Mouse (Mus musculus): Measurements from ENCODE around the gene Utrn.

The Utrn gene

DNA sequence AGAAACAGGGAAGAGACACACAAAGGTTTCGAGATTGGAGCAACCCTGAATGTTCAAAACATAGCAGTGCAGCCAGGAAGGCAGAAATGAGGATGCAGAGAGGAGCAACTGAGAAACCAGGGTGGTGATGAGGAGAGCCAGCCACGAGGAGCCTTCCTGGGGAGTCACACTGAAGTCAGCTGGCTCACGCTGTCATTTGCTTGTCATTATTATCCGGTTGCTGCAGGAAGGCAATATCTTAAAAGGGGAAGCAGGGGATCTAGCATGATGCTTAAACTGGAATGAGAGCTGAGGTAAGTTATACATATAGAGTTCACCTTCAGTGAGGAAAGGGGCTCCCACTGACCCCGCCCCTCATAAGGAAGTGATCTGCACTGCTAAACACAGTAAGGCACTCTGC is 368.7 kb downstream of the Utrn start:
- DNase-seq: no peak

DNA sequence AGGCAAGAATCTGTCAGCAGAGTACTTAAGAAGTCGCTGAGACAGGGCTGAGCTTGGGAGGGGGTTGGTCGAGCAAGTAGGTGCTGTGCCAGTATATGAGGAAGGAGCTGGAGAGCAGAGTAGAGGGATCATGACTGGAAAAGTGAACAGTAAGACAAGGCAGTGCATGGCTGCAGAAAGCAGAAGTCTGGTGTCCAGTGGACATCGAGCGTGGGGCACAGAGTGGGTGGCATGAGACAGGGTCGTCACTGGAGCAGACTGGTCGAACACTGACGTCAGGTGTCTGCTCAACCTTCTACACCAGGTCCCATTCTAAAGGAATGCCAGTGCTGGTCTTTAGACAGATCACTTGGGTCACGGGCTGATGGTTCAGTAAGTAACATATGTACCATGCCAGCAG is 371.6 kb downstream of the Utrn start:
- DNase-seq: no peak

DNA sequence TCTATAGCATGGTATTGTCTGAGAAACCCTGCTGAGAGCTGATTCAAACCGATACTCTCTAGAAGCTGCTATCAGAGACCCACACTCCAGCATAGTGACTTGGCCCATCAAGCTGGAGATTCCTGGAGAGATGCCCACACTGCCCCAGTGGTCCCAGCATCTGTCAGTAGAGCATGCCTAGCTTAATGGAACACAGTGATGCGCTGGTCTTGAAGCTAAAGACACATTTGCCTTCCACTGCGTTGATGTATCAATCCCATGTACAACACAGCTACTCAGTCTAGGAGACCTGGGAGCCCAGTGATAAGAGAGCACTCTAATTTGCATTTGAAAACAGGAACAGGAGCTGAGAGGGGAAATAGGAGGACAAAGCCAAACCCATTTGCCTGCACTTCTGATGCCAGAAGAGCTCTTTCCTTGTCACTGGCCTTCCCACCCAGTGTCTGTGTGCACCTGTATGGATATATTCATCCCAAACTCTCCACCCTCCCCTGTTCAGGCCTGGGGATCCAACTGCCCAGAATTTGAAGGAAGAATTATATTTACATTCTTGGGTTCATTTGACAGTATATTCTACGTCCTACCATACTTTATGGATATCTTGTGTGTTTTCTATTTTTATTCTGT is 379.5 kb downstream of the Utrn start:
- no peak for DNase-seq

DNA sequence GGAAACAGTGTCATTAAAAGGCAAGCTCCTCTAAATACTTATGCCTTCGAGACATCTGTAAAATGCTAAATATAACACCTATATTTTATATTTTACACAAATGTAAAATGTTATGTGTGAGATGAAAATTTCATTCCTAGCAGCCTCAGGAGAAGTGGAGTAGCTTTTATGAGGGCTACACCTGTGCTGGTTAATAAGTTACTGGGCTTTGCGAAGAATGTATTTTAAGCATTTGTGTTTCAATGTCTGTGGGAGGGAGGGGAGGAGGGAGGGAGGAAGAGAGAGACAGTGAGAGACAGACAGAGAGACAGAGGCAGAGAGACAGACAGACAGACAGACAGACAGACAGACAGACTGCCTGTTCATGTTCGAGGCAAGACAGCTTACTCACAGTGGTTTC is 380.6 kb downstream of the Utrn start:
- no peak for DNase-seq

DNA sequence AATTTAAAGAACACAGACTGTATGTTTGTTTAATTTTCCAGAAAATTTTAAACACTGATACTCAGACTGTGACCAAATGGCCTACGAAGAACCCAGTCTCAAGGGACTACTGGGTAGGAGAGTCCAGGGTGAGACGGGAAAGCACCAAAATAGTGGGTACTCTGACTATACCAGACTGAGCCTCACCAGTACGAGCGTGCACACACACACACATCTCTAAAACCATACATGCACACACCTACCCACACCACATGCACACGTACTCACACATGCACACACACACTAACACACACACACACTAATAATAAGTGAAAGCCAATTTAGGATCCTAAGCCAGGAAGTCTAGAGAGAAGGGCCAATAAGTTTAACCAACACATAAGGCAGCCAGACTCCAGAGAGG is 381.0 kb downstream of the Utrn start:
- no peak for DNase-seq

DNA sequence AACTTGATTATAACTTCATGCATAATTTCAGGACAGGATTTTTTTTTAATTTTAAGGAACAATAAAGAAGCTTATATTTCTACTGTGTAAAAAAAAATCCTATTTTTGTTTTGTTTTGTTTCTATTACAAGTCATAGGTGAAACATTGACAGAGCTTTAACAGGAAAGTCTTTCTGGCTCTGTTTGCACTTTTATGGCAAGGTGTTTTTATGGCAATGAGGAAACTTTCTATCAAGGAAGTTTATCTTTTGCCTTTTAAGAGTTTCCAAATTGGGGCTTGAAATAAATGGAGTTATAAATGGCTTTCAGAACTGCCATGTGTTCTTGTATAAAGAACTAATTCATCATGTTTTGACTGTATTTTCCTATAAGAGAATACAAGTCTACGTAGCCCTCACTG is 385.7 kb downstream of the Utrn start:
- DNase-seq: no peak

DNA sequence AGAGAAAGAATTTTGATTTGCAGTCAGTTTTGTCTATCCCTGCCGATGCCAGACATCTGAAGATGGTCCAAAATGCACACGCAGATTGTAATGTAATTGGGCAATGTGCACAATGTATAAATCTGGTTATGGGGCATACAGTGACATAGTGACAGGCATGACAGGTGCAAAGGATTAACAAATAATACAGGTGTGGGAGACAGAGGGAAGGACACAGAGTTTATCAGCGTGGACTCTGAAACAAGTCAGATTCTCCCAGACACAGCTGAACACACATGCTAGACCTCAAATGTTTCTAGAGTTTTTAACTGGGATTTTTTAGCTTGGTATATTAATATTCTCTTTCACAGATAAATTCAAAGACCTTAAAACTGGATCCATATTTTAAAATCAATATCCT is 386.2 kb downstream of the Utrn start:
- DNase-seq: no peak

DNA sequence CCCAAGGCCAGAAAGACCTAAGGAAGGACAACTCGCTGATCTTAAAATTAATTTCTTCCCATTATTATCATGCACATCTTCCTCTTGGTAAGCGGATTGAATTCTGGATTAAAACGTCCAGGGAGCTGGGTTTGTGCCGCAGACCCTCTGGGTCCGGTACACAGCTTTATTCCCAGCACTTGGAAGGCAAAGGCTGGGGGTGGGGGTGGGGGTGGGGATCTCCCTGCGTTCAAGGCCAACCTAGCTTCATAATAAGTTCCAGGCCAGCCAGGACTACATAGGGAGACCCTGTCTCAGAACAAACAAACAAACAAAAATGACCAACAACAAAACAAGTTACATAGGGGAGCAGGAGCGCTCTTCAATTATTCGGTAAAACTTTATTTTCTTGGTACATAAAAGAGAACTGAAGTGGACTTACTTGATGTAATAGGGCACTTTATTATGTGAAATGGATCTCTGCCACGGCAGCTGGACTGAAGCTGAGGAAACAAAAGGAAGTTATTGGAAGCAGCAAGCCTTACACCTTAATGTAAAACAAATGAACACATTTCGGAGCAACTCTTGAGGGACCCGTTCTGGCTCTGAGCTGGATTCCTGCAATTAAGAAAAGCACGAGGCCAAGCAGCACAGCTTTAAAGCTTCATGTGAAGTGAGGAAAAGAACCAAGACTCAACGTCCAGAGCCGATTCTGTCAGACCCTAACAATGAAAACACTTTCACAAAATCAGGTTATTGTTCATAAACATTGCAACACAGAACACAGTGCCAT is 394.1 kb downstream of the Utrn start:
- no peak for DNase-seq

DNA sequence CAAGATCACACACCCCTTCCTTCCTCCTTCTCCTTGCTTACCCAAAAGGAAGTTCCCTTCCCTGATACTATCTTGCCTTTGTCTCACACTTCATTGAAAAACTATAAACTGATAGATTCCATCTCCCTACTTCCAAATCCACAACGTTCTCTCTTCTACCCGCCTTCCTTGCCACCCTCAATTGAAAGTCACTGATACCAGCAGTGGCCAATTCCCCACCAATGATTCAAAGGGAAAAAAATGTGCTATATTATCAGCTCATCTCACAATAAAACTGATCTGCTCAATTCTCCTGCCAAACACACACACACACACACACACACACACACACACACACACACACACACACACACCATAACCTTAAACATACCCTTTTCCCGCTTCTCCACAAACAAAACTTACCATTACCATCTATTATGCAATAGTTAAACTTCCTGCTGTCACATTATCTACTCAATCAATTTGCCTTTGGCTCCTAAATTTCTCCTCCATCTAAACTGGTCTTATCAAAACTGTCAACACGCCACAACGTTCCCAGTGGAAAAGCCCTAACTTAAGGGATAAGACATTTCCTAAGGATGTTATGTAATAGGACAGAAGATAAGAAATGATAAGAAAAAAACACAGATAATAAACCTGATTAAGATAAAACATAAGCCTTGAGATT is 399.6 kb downstream of the Utrn start:
- no peak for DNase-seq

DNA sequence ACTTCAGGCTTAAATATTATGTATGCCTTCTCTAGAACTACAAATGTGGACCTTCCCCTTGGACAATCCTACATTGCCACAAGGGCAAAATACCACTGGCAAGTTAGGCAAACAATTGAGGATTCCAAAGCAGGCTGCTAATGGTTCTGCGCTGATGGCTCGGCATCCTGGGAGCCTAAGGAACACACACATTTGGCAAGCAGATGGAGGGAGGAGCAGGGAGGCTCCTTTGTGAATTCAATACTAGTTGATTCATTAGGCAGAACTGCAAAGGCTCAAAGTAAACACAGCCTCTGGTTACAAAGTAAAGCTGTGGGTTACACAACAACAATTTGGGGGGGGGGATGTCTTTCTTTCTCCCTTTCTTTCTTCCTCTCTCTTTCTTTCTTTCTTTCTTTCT is 401.6 kb downstream of the Utrn start:
- DNase-seq: no peak

DNA sequence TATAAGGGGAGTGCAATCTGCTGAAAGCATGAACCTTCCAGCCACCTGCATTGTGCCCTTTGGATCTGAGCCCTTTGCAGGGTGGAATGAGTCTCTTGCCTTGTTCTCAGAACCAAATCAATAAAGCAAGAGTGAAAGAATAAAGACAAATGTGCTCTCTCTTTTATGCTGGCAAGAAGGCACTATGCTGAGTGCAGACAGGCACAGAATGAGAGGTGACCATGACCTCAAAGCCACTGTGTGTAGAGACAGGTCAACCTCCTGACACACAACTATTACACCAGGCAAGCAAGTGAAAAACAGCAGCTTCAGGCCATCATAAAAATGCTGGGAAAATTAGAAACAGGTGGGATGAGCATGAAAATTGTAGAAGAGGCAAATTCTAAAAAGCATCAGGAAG is 408.2 kb downstream of the Utrn start:
- no peak for DNase-seq

DNA sequence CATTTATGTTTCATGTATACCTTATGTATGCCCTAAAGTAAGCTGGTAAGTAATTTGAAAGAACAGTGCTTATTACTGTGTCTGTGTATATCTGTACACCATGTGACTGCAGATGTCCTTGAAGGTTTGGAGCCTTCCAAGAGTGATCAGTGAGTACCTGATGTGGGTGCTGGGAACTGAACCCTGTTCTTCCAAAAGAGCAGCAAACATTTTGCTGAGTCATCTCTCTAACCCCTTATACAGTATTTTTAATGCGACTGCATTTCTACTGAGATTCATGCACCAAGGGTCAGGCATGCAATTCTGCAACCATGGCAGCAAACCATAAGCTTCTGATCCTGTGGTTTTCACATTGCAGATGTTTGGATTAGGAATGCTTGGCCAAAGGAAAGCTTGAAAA is 412.3 kb downstream of the Utrn start:
- DNase-seq: no peak

DNA sequence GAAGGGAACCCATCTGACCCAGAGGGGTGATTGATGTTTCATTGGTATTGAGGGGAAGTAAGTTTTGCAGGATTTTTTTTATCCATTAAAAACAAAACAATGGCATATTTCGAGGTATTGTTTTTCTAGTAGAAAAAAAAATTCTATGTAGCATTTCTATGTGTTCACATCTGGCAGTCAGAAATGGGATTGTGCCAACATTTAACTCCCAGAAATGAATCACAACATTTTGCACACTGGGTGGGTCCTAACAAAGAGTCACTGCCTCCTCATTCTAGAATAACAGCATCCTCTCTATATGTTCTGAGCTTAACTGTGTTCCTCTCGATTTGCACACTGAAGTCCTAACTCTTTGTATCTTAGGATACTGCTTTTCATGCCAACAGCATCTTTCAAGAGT is 416.5 kb downstream of the Utrn start:
- DNase-seq: no peak

DNA sequence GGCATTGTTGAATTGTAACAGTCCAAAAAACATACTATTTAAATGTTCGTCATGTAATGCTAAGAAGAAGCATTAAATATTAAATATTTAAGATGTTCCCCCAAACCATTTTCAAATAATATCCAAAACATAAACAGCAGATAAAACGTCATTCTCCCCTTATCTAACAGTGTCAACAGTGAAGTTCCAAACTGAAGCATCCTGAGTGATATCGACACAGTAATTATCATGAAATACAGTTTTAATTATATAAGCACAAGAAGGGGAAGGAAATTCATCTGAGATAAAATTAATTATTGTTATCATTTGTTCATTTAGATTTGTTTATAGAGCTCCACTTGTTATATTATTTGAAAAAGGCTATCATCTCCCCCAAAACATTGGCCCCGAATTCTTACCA is 425.0 kb downstream of the Utrn start:
- no peak for DNase-seq

DNA sequence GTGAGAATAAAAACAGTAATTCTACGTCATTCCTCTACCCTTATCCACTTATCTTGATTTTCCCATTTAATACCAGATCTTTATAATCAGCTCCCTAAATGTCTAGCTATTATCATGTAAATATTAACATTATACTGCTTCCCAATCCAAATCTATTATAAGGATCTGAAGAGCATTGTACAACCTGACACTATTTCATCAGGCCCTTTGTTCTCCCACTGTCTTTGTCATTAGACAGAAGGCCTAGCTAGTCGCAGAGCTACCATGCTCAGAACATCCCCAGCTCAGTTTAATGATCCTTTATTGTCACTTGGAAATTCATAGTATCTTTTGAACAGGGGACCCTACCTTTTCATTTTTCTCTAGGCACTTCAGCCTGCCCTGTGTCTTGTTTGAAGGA is 436.0 kb downstream of the Utrn start:
- DNase-seq: no peak

DNA sequence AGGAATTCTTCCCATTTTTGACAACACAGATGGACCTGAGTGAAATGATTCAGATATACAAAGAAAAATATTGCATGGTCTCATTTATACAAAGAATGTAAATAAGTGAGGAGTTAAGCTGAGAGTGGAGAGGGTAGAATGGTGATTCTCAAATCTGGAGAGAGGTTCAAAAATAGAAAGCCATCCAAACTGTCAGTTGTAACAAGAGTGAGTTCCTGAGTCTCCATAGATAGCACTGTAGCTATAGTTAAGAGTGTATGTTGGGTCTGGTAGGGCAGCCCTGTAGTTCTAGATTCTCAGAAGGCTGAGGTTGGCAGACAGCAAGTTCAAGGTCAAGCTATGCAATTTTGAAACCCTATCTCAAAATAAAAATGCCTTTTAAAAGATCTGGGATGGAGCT is 438.8 kb downstream of the Utrn start:
- DNase-seq: no peak

DNA sequence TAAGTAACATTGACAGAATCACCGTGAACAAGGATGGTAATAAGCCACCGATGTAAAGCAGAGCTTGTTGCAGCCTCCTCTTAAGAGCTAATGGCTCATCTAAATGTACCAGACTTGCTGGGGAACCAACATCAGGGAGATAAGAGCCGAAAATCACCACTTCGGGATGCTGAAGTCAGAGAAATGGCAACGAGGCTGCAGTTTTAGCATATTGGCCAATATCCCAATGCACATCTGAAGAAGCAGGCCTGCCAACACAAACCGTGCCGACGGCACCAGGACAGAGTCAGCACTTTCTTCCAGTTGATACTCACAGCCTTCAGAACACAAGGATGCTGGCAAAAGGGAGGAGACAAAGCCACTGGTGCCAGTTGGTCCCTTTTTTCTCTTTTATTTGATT is 442.3 kb downstream of the Utrn start:
- no peak for DNase-seq

DNA sequence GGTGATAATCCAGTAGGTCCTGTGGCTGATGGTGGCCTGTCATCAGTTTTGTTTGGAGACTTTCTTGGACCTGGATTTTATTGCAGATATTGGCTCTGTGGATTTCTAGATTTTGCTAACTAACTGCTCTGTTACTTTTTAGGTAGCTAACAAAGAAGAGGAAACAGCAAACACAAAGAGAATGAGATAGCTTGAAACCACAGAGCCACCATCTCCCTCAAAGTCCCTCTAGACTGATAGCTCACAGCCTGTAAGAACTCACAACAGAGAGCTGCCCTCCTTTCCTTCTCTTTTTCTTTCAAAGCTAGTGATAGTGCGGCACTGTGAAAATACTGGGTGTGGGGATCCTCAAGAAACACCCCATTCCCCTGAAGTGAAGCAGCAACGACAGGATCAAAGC is 444.2 kb downstream of the Utrn start:
- no peak for DNase-seq

DNA sequence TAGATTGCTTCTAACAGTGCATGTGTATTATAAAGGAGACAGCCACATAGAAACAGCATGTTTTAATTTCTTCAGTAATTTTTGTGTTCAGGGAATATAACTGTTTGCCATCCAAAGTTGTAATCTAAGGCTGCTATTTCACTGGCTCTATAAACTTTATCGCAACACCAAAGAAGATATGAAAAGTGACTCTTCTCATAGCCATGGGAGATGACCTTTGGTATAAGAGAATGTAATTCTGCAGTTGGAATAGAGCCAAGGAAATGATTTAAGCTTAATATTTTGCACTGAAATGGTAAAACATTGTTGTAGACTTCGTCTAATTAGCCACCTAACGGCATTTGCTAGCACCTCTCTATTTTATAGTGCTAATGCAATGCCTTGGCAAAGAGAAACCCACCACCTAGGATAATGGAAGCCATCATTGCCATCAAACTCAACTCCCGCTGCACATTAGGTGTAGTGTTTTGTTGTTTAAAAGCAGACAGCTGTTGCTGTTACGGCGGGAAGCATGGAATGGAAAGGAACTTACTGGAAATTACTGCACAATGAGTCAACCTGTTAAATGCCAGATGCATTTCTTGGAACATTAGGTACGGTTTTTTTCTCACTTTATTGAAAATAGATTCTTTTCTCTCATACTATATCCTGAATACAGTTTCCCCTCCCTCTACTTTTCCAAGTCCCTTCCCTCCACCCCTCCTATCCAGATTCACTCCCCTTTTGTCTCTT is 445.0 kb downstream of the Utrn start:
- no peak for DNase-seq

DNA sequence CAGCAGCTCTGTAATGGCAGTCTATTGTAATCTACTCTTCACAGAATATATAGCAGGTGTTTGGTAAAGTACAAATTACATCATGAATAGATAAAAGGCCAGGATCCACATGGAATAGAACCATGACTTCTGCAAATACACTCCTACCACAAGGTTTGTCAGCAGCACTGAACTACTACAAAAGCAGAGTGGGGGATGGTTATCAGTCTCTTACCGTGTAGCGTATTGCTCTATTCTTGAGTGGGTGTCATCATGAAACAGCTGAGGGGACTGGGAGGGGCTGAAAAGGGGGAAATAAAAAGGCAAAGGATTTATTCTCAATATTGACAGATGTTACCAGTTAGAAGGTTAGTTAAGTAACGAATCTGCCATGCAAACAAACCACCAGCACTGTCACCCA is 454.2 kb downstream of the Utrn start:
- DNase-seq: no peak

DNA sequence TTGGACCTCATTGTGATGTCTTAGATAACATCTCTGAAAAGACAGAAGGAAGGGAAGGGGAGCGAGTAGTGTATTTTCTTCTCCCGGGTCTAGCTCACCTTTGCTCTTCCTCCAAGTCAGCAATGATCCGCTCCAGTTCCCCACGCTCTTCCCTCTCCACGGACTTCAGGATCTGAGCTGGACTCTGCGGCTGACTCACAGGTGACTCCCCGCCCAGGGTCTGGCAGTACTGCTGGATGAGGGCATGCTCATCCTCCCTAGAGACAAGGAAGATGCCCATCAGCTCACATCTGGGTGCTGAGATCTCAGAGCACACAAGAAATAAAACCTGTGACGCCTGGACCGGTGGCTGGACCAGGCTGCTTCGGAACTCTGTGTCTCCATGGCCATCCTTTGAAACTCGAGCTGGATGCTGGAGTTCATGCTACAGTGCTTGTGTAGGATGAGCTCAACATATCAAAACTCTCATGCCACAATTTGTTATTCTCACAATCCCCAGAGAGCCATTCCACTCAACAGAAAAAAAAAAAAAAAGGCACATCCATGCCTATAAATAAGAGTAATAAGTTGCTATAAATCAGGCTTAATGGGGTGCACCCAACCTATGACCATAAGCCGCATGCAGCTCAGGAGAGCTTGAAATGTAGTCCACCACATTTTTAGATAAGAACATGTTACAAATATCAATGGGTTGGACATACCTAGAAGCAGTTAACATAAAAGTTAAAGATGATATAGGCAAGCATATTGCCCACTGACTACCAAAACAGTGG is 462.6 kb downstream of the Utrn start:
- DNase-seq: no peak

DNA sequence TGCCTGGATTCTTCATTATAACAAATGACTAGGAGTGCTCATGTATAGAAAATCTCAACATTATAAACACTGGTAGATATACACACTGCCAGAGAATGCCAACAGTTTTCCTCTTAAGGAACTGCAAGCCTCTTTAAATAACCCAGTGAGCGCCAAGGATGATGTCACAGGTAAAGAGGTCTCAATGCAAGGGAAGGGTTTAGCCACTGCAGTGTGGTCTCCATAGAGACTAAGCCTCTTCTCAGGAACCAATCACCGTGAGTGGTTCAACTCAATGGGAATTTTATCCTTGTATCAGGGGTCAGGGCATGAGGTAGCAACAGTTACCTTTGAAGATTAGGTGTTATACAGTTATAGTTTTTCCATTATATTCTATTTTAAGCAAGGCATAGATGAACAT is 469.7 kb downstream of the Utrn start:
- DNase-seq: no peak

DNA sequence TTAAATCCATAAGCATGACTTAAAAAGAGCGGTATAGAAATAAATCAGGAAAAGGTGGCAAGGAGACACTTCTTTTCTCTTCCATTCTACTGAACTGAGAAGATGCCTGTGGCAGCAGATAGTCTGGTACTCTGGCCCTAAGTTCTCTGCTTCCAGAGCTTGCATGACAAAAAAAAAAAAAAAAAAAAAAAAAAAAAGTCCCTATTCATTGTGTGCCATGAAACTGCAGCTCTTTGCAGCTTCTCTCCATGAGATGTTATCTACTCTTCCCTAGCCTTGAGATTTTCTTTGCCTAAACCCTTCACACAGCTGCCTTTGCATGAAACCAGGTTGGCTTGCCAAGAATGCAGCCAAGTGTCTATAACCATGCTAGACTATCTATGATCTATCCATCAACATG is 489.0 kb downstream of the Utrn start:
- no peak for DNase-seq
